Mouse (Mus musculus): ENCODE data around the gene Cdk9. TPM values are rescaled to one million over a fixed set of nuclear protein-coding genes. Genes with fewer than 3 reads are reported as not detected.

Gene Cdk9
- polyA plus RNA-seq (2014; fragmentation: Nextera tagmentation; extraction: Ambion mirVana), result 98.3 and 101 TPM in 2 replicates

DNA sequence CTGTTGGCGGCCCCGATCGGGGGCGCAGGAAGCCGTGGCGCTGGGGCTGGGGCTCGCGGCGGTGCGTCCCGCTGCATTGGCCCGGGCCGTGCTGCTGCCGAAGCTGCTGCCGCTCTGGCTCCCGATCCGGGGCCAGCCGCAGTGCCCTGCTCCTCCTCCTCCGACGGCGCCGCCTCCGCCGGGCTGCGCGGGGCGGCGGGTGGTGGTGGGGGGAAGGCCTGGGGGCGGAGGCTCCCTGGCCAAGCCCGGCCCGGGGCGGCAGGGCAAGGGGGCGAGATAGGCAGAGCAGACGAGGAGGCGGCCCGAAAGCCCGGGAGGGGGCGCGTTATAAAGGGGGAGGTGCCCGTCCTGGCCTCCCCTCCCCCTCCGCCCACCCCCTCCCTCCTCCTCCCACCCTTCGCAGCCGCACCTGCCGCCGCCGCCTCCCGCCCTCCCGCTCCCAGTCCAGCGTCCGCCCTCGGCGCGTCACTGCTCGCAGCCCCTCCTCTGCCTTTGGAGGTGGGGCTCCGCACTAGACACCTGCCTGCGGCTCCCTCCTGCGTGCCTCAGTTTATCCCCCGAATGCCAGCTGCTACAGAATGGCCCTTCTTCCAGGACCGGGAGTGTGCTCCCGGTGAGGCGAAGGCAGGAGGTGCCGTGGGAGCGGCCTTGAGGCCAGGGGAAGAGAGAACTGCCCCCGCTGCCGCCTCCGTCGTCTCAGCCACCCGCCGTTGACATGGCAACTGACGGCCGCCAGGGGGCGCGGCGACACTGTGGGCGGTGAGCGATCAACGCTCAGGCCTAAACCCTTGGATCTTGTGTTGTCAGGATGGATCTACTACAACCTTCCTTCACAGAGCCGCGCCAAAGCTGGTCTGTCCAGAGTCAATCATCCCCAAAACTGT is at the start of gene Cdk9:
Cdk9 (minus strand) TSS at position 143 of the 884 bp plus-strand sequence.
- peak within 1 kb of the TSS; percentile 78 for H3K9ac ChIP-seq (ENCODE audit: low read length)
- no peaks in the 10 kb centered on the region; the same call in 1 of the 2 replicates for H3K9me3 ChIP-seq (ENCODE audit: control insufficient read depth, low read length)
- DNase-seq (ENCODE audit: low spot score) (peak; percentile 92), ATAC-seq (ENCODE audit: insufficient number of reproducible peaks, low FRiP score, low TSS enrichment, low read depth) (peak; percentile 78)
- peaks cover 13% of the 10 kb centered on the region; the same call in 1 of the 2 replicates for H3K4me1 ChIP-seq (ENCODE audit: control insufficient read depth, insufficient read depth, low read length)
- peaks cover 15% of the 10 kb centered on the region; the same call in 1 of the 2 replicates for H3K36me3 ChIP-seq (ENCODE audit: control insufficient read depth, insufficient read depth, low read length)
- peak within 1 kb of the TSS; percentile 85 for H3K4me3 ChIP-seq (ENCODE audit: low read depth, low read length)
- H3K4me2 ChIP-seq (ENCODE audit: low read depth, severe bottlenecking), result peak within 1 kb of the TSS; percentile 77
- peak within 1 kb of the TSS; percentile 92 for H3K27ac ChIP-seq (replicated peaks; ENCODE audit: low read depth, low read length)
- no peaks in the 10 kb centered on the region for H3K27me3 ChIP-seq (ENCODE audit: control insufficient read depth, insufficient read depth, low read length)
- WGBS, result under 1% methylated on average over 48 of the region's 79 CpGs

DNA sequence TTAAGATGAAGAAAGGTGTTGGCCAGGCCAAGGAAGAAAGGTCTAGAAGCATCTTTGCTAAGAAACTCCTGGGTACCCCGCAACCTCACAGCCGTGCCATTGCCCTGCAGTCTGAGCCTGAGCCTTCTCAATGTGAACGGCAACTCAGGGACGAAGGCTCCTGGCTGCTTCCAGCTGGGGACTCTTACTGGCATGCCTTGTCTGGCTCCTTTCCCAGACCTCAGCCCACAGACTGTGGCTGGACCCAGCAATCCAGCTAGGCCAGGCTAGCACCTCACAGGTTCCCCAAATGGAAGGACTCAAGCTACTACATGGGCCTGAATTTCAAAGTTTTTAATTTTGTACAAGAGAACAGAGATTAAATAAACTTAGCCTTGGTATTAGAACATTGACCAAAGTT is 49.0 kb upstream of the Cdk9 start:
- no peak overlapping the region for H3K27ac ChIP-seq (replicated peaks; ENCODE audit: low read depth, low read length)
- no peak overlapping the region for H3K4me2 ChIP-seq (ENCODE audit: low read depth, severe bottlenecking)
- H3K27me3 ChIP-seq (ENCODE audit: control insufficient read depth, insufficient read depth, low read length), result no peaks in the 10 kb centered on the region
- peaks cover 7% of the 10 kb centered on the region; the same call in 1 of the 2 replicates for H3K36me3 ChIP-seq (ENCODE audit: control insufficient read depth, insufficient read depth, low read length)
- no peaks in the 10 kb centered on the region for H3K4me1 ChIP-seq (ENCODE audit: control insufficient read depth, insufficient read depth, low read length)
- ATAC-seq (ENCODE audit: insufficient number of reproducible peaks, low FRiP score, low TSS enrichment, low read depth) (no peak), DNase-seq (ENCODE audit: low spot score) (no peak)
- H3K9ac ChIP-seq (ENCODE audit: low read length), result no peak overlapping the region
- no peaks in the 10 kb centered on the region for H3K9me3 ChIP-seq (ENCODE audit: control insufficient read depth, low read length)
- no peak overlapping the region for H3K4me3 ChIP-seq (ENCODE audit: low read depth, low read length)
- 99% methylated on average over 4 of the region's 4 CpGs for WGBS

DNA sequence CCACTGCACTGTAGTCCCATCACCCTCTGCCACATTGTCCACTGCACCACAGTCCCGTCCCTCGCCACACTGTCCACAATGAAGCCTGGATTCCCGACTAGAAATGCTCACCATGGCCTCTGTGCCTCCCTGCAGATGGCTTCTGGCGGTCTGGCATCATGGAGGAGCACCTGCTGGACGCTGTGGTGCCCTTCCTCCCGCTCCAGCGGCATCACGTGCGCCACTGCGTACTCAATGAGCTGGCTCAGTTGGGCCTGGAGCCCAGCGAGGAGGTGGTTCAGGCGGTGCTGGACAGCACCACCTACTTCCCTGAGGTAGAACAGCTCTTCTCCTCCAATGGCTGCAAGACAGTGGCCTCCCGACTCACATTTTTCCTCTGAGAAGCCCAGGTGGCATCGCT is 48.5 kb upstream of the Cdk9 start:
- ATAC-seq (ENCODE audit: insufficient number of reproducible peaks, low FRiP score, low TSS enrichment, low read depth), result no peak
- H3K4me3 ChIP-seq (ENCODE audit: low read depth, low read length), result no peak overlapping the region
- WGBS, result 88% methylated on average over 14 of the region's 14 CpGs

DNA sequence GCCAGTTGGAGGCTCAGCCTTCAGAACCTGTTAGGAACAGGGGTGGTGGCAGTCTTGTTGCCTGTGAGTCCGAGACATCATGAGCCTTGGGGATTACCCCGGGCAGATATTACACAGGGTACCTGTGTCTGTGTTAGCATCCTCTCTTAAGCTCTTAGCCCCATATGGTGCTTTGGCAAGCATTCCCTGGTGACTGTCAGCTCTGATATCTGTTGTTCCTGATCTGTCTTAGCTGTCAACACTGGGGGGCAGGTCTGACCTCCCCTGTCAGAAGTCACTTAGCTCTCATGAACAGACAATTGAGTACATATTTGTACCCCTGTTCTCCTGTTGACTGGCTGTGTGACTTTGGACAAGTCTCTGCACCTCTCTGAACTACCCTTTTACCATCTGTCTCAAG is 46.1 kb upstream of the Cdk9 start:
- DNase-seq (ENCODE audit: low spot score) (no peak), ATAC-seq (ENCODE audit: insufficient number of reproducible peaks, low FRiP score, low TSS enrichment, low read depth) (no peak)
- WGBS, result 88% methylated on average over 2 of the region's 2 CpGs
- Histone ChIP-seq H3K27ac (replicated peaks; ENCODE audit: low read depth, low read length) (no peak overlapping the region), H3K9me3 (ENCODE audit: control insufficient read depth, low read length) (no peaks in the 10 kb centered on the region), H3K9ac (ENCODE audit: low read length) (no peak overlapping the region), H3K27me3 (ENCODE audit: control insufficient read depth, insufficient read depth, low read length) (no peaks in the 10 kb centered on the region), H3K4me2 (ENCODE audit: low read depth, severe bottlenecking) (no peak overlapping the region), H3K36me3 (ENCODE audit: control insufficient read depth, insufficient read depth, low read length) (peaks cover 7% of the 10 kb centered on the region; the same call in 1 of the 2 replicates), H3K4me1 (ENCODE audit: control insufficient read depth, insufficient read depth, low read length) (no peaks in the 10 kb centered on the region), H3K4me3 (ENCODE audit: low read depth, low read length) (no peak overlapping the region)

More for the DNA sequence above, 48.5 kb upstream of the Cdk9 start:
- Histone ChIP-seq H3K4me2 (ENCODE audit: low read depth, severe bottlenecking) (no peak overlapping the region), H3K9me3 (ENCODE audit: control insufficient read depth, low read length) (no peaks in the 10 kb centered on the region), H3K9ac (ENCODE audit: low read length) (no peak overlapping the region), H3K36me3 (ENCODE audit: control insufficient read depth, insufficient read depth, low read length) (peaks cover 7% of the 10 kb centered on the region; the same call in 1 of the 2 replicates), H3K27ac (replicated peaks; ENCODE audit: low read depth, low read length) (no peak overlapping the region), H3K27me3 (ENCODE audit: control insufficient read depth, insufficient read depth, low read length) (no peaks in the 10 kb centered on the region), H3K4me1 (ENCODE audit: control insufficient read depth, insufficient read depth, low read length) (no peaks in the 10 kb centered on the region)
- DNase-seq (ENCODE audit: low spot score), result no peak

DNA sequence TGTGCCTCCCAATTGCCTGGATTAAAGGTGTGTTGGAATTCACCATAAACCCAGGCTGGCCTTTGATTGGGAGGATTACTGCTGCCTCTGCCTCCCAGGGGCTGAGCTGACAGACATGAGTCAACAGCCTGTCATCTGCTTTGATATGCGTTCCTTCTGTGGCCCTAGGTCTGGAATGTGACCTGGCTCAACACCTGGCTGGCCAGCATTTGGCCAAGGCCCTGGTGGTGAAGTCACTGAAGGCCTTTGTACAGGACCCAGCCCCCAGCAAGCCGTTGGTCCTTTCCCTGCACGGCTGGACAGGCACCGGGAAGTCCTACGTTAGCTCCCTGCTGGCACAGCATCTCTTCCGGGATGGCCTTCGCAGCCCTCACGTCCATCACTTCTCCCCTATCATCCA is 45.6 kb upstream of the Cdk9 start:
- DNase-seq (ENCODE audit: low spot score) (no peak), ATAC-seq (ENCODE audit: insufficient number of reproducible peaks, low FRiP score, low TSS enrichment, low read depth) (no peak)
- Histone ChIP-seq H3K4me2 (ENCODE audit: low read depth, severe bottlenecking) (no peak overlapping the region), H3K27ac (replicated peaks; ENCODE audit: low read depth, low read length) (no peak overlapping the region), H3K4me1 (ENCODE audit: control insufficient read depth, insufficient read depth, low read length) (no peaks in the 10 kb centered on the region), H3K9me3 (ENCODE audit: control insufficient read depth, low read length) (no peaks in the 10 kb centered on the region), H3K36me3 (ENCODE audit: control insufficient read depth, insufficient read depth, low read length) (peaks cover 7% of the 10 kb centered on the region; the same call in 1 of the 2 replicates), H3K4me3 (ENCODE audit: low read depth, low read length) (no peak overlapping the region), H3K9ac (ENCODE audit: low read length) (no peak overlapping the region), H3K27me3 (ENCODE audit: control insufficient read depth, insufficient read depth, low read length) (no peaks in the 10 kb centered on the region)
- WGBS, result 62% methylated on average over 8 of the region's 8 CpGs

DNA sequence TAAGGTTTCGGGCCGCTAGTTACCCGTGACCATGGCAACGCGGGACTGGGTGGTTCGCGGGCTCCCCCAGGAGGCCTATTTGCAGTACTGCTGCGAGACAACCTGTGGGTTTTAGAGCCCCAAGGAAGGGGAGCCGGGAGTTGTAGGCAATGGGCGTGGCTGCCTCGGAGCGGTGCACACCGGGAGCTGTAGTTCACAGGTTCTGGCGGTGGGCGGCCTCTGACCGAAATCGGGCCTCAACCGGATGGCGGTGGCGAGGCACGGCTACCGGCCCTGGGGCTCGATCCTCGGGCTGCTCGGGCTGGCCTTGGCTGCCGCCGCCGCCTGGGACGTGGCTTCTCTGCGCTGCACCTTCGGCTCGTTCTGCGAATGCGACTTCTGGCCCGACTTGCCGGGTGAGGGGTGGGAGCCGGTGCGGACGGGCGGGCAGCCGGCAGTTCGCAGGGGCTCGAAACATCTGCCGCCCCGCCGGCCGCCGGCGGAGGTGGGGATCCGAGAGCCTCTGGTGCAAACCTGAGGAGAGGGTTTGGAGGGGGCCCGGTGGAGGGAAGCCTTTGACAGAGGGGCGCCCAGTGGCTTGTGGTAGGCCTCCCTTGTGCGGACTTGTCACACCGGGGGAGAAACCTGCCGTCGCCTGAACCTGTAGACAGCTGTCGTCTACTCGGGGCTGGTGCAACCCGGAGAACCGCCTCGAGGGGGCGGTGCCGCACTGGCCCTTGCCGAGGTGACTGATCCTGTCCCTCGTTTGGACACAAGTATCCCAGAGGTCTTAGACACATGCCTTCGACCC is 44.4 kb upstream of the Cdk9 start, which contains the start of gene Tor2a:
Tor2a (plus strand) TSS at position 179 of the 790 bp plus-strand sequence.
- Histone ChIP-seq H3K4me3 (ENCODE audit: low read depth, low read length) (peak within 1 kb of the TSS; percentile 56), H3K9me3 (ENCODE audit: control insufficient read depth, low read length) (no peaks in the 10 kb centered on the region), H3K4me2 (ENCODE audit: low read depth, severe bottlenecking) (peak within 1 kb of the TSS; percentile 44), H3K4me1 (ENCODE audit: control insufficient read depth, insufficient read depth, low read length) (0 out of 2 replicates have a peak, but pooled peaks cover 4% of the 10 kb centered on the region), H3K9ac (ENCODE audit: low read length) (peak within 1 kb of the TSS; percentile 73), H3K36me3 (ENCODE audit: control insufficient read depth, insufficient read depth, low read length) (peaks cover 7% of the 10 kb centered on the region; the same call in 1 of the 2 replicates), H3K27me3 (ENCODE audit: control insufficient read depth, insufficient read depth, low read length) (no peaks in the 10 kb centered on the region), H3K27ac (replicated peaks; ENCODE audit: low read depth, low read length) (0 out of 2 replicates have a peak within 1 kb of the TSS, but pooled peaks have one; percentile 23)
- ATAC-seq (ENCODE audit: insufficient number of reproducible peaks, low FRiP score, low TSS enrichment, low read depth) (peak; percentile 90), DNase-seq (ENCODE audit: low spot score) (peak; percentile 98)
- WGBS, result under 1% methylated on average over 66 of the region's 66 CpGs

DNA sequence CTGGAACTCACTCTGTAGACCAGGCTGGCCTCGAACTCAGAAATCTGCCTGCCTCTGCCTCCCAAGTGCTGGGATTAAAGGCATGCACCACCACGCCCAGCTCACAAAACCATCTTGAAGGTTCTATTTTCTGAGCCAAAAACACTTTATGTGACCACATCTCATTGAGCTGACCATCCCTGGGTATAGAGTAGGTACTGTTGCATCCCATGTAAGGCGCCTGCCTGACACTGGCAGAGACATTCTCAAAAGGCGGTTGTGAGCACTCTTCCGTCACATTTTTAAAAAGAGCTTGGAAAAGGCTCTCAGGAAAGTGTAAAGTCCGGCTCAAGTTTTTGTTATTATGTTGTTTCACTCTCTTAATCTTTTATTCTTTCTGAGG is 43.8 kb upstream of the Cdk9 start:
- Histone ChIP-seq H3K4me1 (ENCODE audit: control insufficient read depth, insufficient read depth, low read length) (0 out of 2 replicates have a peak, but pooled peaks cover 4% of the 10 kb centered on the region), H3K9ac (ENCODE audit: low read length) (no peak overlapping the region), H3K9me3 (ENCODE audit: control insufficient read depth, low read length) (no peaks in the 10 kb centered on the region), H3K27me3 (ENCODE audit: control insufficient read depth, insufficient read depth, low read length) (no peaks in the 10 kb centered on the region), H3K27ac (replicated peaks; ENCODE audit: low read depth, low read length) (no peak overlapping the region), H3K4me3 (ENCODE audit: low read depth, low read length) (peak overlapping the region; percentile 56; the same call in 1 of the 2 replicates), H3K4me2 (ENCODE audit: low read depth, severe bottlenecking) (peak overlapping the region; percentile 44; the same call in 1 of the 2 replicates), H3K36me3 (ENCODE audit: control insufficient read depth, insufficient read depth, low read length) (peaks cover 5% of the 10 kb centered on the region; the same call in 1 of the 2 replicates)
- WGBS, result 38% methylated on average over 6 of the region's 6 CpGs
- ATAC-seq (ENCODE audit: insufficient number of reproducible peaks, low FRiP score, low TSS enrichment, low read depth), result peak; percentile 48
- no peak for DNase-seq (ENCODE audit: low spot score)

DNA sequence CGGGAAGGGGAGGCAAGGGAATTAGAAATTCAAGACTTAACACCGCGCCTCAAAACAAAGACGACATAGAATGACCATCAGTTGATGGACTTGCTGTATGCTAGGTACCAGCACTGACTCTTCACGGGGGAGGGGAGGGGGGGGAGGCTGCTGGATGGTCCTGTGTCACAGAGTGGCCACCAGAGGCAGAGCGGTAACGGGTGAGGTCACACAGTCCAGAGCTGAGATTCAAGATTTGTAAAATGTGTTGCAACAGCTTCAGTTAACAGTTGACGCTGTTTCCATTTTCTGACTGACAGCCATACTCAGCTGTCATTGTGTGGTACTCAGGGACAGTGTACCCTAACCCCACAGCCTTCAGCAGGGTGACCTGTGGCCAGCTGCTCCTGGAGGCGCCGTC is 39.3 kb upstream of the Cdk9 start:
- Histone ChIP-seq H3K4me3 (ENCODE audit: low read depth, low read length) (no peak overlapping the region), H3K27me3 (ENCODE audit: control insufficient read depth, insufficient read depth, low read length) (no peaks in the 10 kb centered on the region), H3K27ac (replicated peaks; ENCODE audit: low read depth, low read length) (no peak overlapping the region), H3K9ac (ENCODE audit: low read length) (no peak overlapping the region), H3K9me3 (ENCODE audit: control insufficient read depth, low read length) (no peaks in the 10 kb centered on the region), H3K36me3 (ENCODE audit: control insufficient read depth, insufficient read depth, low read length) (no peaks in the 10 kb centered on the region), H3K4me2 (ENCODE audit: low read depth, severe bottlenecking) (peak overlapping the region; percentile 53; the same call in 1 of the 2 replicates), H3K4me1 (ENCODE audit: control insufficient read depth, insufficient read depth, low read length) (peaks cover 8% of the 10 kb centered on the region)
- ATAC-seq (ENCODE audit: insufficient number of reproducible peaks, low FRiP score, low TSS enrichment, low read depth) (no peak), DNase-seq (ENCODE audit: low spot score) (no peak)
- WGBS, result 70% methylated on average over 10 of the region's 10 CpGs
